Mouse (Mus musculus): ENCODE data around the gene A830018L16Rik. TPM values are rescaled to one million over a fixed set of nuclear protein-coding genes. Genes with fewer than 3 reads are reported as not detected.

Gene A830018L16Rik
- total RNA-seq, 2 experiments from 2014 or later = 100 to 110 TPM

DNA sequence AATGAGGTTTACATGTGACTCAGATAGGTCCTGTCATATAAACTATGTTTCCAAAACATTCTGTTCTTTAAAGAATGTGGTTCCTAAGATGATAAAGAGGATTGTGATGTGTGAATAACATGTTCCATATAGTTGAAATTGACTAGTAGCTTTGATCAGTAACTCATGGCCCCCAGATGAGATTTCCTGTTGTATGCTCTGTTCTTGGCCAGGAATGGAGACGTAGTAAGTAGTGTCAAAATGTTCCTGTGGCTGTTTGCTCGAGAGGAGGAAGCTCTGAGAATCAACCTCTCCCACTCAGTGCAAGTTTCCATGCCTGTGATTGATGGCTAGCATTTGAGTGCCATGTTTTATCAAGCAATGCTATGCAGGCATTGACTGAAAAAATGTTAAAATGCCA is 467.8 kb downstream of the A830018L16Rik start:
- no peak for DNase-seq (ENCODE audit: extremely low spot score in 1 of 2, low spot score in 2 of 2)
- no peak for TF ChIP-seq CTCF (IDR thresholded peaks at IDR 0.05)
- intact Hi-C loops (cut with DNase I) = no loop called here
- Histone ChIP-seq H3K27ac (no peak overlapping the region), H3K4me3 (no peak overlapping the region)

DNA sequence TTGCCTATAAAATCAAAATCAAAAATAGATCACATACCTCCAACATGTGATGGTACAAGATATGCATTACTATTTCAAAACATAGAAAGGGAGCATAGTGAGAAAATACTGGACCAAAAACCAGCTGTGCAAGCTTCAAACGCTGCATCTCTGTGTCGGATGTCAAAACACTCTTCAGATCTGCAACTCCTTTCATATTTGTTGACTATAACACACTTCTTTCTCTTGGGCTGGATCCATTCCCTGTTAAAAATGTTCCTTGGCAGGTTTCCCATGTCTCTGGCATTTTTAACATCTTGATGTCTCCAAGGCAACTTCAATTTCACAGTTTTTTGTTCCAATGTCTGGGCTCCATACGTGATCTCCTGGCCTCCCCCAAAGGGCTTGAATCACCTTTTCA is 481.8 kb downstream of the A830018L16Rik start:
- TF ChIP-seq CTCF (IDR thresholded peaks at IDR 0.05) = no peak
- no peak for DNase-seq (ENCODE audit: extremely low spot score in 1 of 2, low spot score in 2 of 2)
- Histone ChIP-seq H3K27ac (no peak overlapping the region), H3K4me3 (no peak overlapping the region)
- intact Hi-C loops (cut with DNase I) = loop anchor here (1.0 kb wide), 1 partner anchor 9 kb away; no protein-coding TSS in a partner anchor

DNA sequence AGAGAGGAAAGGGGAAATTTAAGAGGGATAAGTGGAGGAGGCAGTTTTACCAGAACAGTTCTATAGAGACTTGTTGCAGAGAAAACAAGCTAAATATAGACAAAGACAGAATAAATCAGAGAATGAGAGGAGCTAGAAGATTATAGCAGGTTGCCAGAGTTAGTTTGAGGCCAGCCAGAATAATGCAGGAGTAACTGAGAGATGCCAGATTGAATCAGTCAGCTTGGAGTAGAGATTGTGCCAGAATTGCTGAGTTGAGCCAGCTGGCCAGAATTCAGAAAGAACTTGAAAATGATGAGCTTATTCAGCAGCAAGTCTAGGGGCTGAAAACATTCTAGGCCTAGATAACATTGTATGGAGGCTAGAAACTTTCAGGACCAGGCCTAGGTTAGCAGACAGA is 502.0 kb downstream of the A830018L16Rik start:
- Histone ChIP-seq H3K4me3 (no peak overlapping the region), H3K27ac (no peak overlapping the region)
- intact Hi-C loops (cut with DNase I) = no loop called here
- no peak for TF ChIP-seq CTCF (IDR thresholded peaks at IDR 0.05)
- no peak for DNase-seq (ENCODE audit: extremely low spot score in 1 of 2, low spot score in 2 of 2)

DNA sequence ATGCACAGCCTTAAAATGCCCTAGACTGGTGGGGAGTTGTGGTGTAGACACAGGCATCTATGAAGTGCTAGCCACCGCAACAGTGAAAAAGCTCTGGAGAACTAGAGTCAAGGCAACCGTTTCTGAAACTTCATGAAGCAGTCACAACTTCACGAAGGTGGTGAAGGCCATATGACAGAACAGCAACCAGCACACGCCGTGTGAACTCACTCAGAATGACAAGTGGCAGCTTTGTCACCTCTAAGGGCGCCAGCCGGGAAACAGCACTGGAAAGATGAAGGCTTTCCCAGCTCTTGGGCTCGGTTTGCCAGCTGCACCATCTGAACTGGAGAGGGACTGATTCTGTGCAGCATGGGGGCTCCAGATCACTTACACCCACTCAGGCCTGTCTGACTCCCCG is 523.1 kb downstream of the A830018L16Rik start:
- H3K4me3 ChIP-seq = no peak overlapping the region
- DNase-seq (ENCODE audit: extremely low spot score in 1 of 2, low spot score in 2 of 2) = no peak
- intact Hi-C loops (cut with DNase I) = no loop called here
- TF ChIP-seq CTCF (IDR thresholded peaks at IDR 0.05) = no peak
- H3K27ac ChIP-seq = no peak overlapping the region

DNA sequence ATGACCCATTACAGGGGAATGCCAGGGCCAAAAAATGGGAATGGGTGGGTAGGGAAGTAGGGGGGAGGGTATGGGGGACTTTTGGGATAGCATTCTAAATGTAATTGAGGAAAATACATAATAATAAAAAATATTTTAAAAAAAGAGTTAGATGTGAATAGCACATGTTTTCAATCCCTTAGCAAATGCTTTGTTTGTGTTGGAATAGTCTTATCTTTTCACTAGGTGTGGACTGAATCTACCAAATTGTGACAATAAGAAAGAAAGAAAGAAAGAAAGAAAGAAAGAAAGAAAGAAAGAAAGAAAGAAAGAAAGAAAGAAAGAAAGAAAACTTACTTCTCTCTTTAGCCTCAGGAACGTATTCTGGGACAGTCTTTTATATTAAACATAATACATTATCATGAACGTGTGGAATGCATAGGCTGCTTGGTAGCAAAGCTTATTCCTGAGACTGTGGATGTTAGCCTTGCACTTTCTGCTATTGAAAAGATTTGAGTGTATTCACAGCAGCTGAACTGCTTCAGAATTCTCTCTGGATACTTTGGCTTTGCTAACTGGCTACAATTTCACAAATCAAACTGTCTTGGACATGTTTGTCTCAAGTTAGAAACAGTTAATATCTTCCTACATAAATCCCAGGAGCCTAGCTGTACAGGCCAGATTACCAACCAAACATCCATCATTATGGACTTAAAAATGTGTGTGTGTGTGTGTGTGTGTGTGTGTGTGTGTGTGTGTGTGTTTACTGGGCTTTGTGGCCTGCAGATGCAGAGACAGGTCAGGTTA is 545.7 kb downstream of the A830018L16Rik start:
- TF ChIP-seq CTCF (IDR thresholded peaks at IDR 0.05) = no peak
- DNase-seq (ENCODE audit: extremely low spot score in 1 of 2, low spot score in 2 of 2) = no peak
- intact Hi-C loops (cut with DNase I) = no loop called here
- Histone ChIP-seq H3K4me3 (no peak overlapping the region), H3K27ac (no peak overlapping the region)

DNA sequence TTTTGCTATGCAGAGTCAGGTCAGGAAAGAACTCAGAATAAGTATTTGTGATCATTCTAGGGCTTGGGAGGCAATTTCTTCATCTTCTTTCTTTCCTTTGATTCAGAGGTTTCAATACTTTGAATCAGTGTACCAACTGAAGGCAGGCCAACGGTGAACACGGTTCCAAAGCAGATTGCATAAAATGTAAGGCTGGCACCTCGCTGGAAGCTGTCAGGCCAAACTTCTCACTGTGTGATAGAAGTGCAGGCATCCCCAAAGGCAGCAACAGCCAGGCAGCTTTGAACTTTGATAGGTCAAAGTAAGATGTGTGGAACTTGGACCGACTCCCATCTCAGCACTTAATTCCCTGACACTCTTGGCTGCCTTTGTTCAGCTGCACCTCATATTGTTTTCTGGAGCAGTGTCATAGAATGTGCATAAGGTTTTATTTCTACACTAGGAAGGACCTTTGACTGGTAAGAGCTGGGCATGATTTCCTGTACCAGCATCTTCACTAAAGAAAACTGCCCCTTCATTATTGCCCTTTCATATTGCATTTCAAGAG is 568.8 kb downstream of the A830018L16Rik start:
- H3K4me3 ChIP-seq = no peak overlapping the region
- TF ChIP-seq CTCF (IDR thresholded peaks at IDR 0.05) = no peak
- H3K27ac ChIP-seq = no peak overlapping the region
- intact Hi-C loops (cut with DNase I) = no loop called here
- no peak for DNase-seq (ENCODE audit: extremely low spot score in 1 of 2, low spot score in 2 of 2)

DNA sequence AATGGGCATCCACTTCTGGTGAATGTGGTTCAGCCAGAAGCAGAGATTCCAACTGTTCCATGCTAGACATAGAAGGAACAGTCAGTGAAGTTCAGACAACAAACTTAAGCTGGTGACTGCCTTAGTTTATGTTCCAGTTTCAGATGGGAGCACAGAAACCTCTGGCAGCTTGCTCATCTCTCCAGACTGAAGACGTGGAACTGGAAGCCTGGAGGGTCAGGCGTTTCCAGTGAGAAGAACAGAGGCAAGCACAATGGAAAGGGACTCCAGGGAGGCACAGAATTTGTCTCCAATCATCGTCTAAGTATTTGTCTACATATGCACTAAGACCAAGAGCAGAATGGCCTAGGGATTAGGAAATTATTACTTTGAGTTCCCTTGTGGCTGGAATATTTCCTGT is 576.1 kb downstream of the A830018L16Rik start:
- no peak overlapping the region for H3K4me3 ChIP-seq
- TF ChIP-seq CTCF (IDR thresholded peaks at IDR 0.05) = no peak
- no peak for DNase-seq (ENCODE audit: extremely low spot score in 1 of 2, low spot score in 2 of 2)
- intact Hi-C loops (cut with DNase I) = no loop called here
- no peak overlapping the region for H3K27ac ChIP-seq

DNA sequence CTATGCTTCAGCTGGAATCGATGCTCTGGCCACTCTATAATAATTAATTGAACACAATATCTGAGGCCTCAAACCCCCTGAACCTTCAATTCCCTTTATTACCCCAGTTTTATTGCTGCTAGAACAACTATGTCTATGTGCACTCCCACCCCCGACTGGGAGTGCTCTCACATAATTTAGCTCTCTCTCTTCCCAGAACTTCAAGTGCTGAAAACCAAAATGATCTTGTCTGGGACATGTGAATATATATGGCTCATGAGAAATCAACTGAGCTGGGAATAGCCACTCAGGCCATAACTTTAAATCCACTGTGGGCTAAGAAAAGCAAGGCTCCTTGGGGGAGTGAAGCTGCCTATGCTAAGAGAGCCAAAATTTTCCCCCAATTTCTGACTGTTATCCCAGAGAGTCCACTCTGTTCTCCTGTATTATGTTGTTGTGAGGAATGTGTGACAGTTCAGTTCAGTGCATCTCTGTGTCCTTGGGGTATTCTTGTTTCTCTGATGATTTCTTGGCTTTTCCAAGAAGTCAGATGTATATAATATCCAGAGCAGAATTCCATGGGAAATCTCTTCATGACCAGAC is 582.5 kb downstream of the A830018L16Rik start:
- TF ChIP-seq CTCF (IDR thresholded peaks at IDR 0.05) = no peak
- DNase-seq (ENCODE audit: extremely low spot score in 1 of 2, low spot score in 2 of 2) = no peak
- intact Hi-C loops (cut with DNase I) = no loop called here
- Histone ChIP-seq H3K4me3 (no peak overlapping the region), H3K27ac (no peak overlapping the region)

DNA sequence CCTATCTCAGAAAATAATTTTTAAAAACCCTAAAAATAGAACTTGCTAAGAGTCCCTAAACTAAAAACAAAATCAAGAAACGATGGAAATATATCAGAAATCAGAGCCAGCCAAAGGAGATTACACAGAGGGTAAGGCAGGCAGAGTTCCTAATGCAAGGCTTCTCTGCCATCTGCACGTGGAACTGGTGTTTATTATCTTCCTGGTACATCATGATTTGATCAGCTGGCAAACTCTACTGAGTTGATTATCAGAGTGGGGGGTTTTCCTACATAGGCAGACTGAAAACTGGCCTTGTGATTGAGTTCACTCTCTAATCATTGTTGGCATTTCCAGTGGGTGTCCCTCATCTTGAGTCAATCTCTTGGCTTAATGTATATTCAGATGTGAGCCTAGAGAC is 583.7 kb downstream of the A830018L16Rik start:
- Histone ChIP-seq H3K27ac (no peak overlapping the region), H3K4me3 (no peak overlapping the region)
- DNase-seq (ENCODE audit: extremely low spot score in 1 of 2, low spot score in 2 of 2) = no peak
- intact Hi-C loops (cut with DNase I) = no loop called here
- no peak for TF ChIP-seq CTCF (IDR thresholded peaks at IDR 0.05)

DNA sequence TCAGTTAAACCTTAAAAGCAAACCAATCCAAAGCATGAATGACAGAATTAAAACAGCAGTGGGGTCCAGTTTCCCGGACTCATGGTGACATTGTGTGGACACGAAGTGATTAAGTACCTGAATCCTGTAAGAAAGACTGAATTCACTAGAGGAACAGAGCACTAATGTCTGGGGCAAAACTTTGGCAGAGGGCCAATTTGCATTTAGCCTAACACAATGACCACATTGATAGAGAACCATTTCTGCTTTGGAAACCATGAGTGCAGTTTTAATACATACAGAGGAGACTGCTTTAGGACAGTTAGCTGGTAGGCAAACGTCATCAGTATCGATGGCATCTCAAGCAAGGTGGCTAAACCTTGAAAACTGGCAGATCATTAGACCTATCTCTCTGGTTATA is 586.7 kb downstream of the A830018L16Rik start:
- intact Hi-C loops (cut with DNase I) = no loop called here
- no peak for TF ChIP-seq CTCF (IDR thresholded peaks at IDR 0.05)
- DNase-seq (ENCODE audit: extremely low spot score in 1 of 2, low spot score in 2 of 2) = no peak
- H3K27ac ChIP-seq = no peak overlapping the region
- no peak overlapping the region for H3K4me3 ChIP-seq

DNA sequence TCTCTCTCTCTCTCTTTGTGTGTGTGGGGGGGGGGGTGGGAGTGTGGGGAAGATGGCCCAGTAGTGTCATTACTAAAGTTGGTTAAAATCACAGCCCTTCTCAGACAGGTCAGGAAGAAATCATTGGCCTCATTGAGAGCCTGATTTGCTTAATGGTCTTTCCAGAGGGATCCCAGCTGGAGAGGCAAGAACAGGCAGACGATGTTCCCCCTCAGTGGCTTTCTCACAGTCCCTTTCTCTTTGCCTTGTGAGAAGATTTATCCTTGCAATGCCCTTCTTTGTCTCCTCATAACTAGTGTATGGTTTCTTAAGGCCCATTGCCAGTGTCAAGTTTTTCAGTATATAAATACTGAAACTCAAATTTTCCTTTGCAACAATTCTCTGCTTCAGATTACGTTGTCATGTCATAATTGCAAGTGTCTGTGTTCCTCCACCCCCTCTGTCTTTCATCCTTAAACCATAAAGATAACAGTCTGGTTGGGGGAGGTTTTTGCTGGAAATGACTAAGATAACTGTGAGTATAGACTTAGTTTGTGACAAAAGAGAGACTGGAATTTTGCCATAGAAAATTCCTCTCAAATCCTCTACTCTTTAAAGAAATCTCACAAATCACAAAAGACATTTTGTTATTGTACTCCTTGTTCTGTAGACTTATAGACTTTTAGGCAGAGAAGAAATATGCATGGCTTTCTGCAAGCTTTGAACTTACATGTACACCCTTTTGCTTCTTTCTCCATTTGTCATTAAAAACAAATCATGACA is 595.1 kb downstream of the A830018L16Rik start:
- Histone ChIP-seq H3K27ac (no peak overlapping the region), H3K4me3 (no peak overlapping the region)
- intact Hi-C loops (cut with DNase I) = no loop called here
- no peak for TF ChIP-seq CTCF (IDR thresholded peaks at IDR 0.05)
- no peak for DNase-seq (ENCODE audit: extremely low spot score in 1 of 2, low spot score in 2 of 2)

DNA sequence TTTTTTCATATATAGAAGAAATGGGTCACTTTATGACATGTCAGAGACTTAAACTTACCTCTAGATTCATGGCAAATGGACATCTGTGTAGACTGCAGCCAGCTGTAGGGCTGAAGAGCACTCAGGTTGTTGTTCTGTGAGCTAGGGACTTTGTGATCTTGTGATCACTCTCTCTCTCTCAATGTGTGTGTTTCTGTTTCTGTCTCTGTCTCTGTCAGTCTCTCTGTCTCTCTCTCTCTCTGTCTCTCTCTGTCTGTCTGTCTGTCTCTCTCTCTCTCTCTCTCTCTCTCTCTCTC is 595.6 kb downstream of the A830018L16Rik start:
- no peak overlapping the region for H3K4me3 ChIP-seq
- no peak for DNase-seq (ENCODE audit: extremely low spot score in 1 of 2, low spot score in 2 of 2)
- no peak for TF ChIP-seq CTCF (IDR thresholded peaks at IDR 0.05)
- intact Hi-C loops (cut with DNase I) = no loop called here
- H3K27ac ChIP-seq = no peak overlapping the region
